Mouse (Mus musculus) forebrain, embryonic 10.5 days (tissue): Measurements from ENCODE around the gene Aldh3a2. TPM values are rescaled to one million over a fixed set of nuclear protein-coding genes. Genes with fewer than 3 reads are reported as not detected.

Experiments
- DNase-seq: peaks from one replicate; pipeline ENCODE4 v3.0.0-alpha.2; 2017; ENCODE audit warnings: low spot score; ENCODE audit errors: extremely low spot score
- H3K27ac ChIP-seq: fragments of 300-500 bp; sonication (generic); 2 replicates; pipeline ENCODE4 v1.5.1; 2016; ENCODE audit warnings: mild to moderate bottlenecking
- H3K27me3 ChIP-seq: fragments of 300-500 bp; sonication (generic); 2 replicates; pipeline ENCODE4 v1.6.1; 2016; ENCODE audit warnings: mild to moderate bottlenecking; ENCODE audit not compliant: poor library complexity, severe bottlenecking
- H3K36me3 ChIP-seq: fragments of 300-500 bp; sonication (generic); replicated peaks from 2 replicates; pipeline ENCODE4 v1.6.1; 2016; ENCODE audit warnings: mild to moderate bottlenecking, moderate library complexity
- H3K4me1 ChIP-seq: fragments of 300-500 bp; sonication (generic); 2 replicates; pipeline ENCODE4 v1.6.1; 2016
- H3K4me3 ChIP-seq: fragments of 300-500 bp; sonication (generic); 2 replicates; pipeline ENCODE4 v1.5.1; 2016; ENCODE audit warnings: mild to moderate bottlenecking, moderate library complexity
- H3K9me3 ChIP-seq: fragments of 300-500 bp; sonication (generic); 2 replicates; pipeline ENCODE4 v1.6.1; 2016; ENCODE audit warnings: mild to moderate bottlenecking, moderate library complexity
- WGBS: fragments of 180-500 bp; shearing (Covaris S2); methylation state at CpG from one replicate; pipeline ENCODE4 v1.1.7; 2016; 5-methylcytosine and 5-hydroxymethylcytosine counted together
- polyA plus RNA-seq: library from polyadenylated mRNA; unstranded; fragments of >200 nt; fragmentation: Nextera tagmentation; extraction: Ambion mirVana; gene quantifications from 2 replicates; pipeline ENCODE4 v1.2.1, GENCODE M21; 2016

The Aldh3a2 gene
- polyA plus RNA-seq, 1 experiment from 2014 or later: 19.4 TPM

- Histone ChIP-seq H3K36me3 (no peaks in the 10 kb centered on the region), H3K9me3 (no peaks in the 10 kb centered on the region), H3K4me3 (no peak overlapping the region), H3K4me1 (peaks cover 7% of the 10 kb centered on the region; the same call in 1 of the 2 replicates), H3K27ac (no peak overlapping the region), H3K27me3 (no peaks in the 10 kb centered on the region)
- WGBS: 85% methylated on average over 3 of the region's 3 CpGs
- DNase-seq: no peak
These were observed 27.2 kb upstream of the Aldh3a2 start for GRCm38 (mm10) chr11:61294431-61294830.

GRCm38 (mm10) chr11:61293251-61293650 is 26.0 kb upstream of the Aldh3a2 start:
- no peaks in the 10 kb centered on the region for H3K27me3 ChIP-seq
- H3K4me3 ChIP-seq: no peak overlapping the region
- H3K9me3 ChIP-seq: no peaks in the 10 kb centered on the region
- no peak overlapping the region for H3K27ac ChIP-seq
- H3K36me3 ChIP-seq: no peaks in the 10 kb centered on the region
- no peak for DNase-seq
- peaks cover 7% of the 10 kb centered on the region; the same call in 1 of the 2 replicates for H3K4me1 ChIP-seq
- 46% methylated on average over 2 of the region's 2 CpGs for WGBS

DNA sequence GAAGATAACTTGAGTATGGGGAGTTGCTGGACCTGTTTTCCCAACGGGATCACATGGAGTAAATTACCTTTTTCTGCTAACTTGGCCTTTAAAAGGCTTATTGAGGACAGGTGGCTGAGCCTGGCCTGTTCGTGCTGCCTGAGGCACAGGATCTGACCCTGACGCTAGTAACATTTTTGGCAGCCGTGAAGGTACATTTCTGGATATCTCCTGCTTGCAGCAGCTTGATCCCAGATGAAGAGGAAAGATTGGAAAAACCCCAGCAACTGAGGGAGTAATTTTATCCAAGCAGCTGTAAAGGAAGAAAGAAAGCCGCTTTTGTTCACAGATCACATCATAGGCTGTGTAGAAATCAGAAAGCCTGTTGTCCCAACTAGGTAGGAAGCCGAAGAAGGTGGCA is 17.1 kb upstream of the Aldh3a2 start:
- Histone ChIP-seq H3K9me3 (no peaks in the 10 kb centered on the region), H3K36me3 (no peaks in the 10 kb centered on the region), H3K4me1 (no peaks in the 10 kb centered on the region), H3K4me3 (no peak overlapping the region), H3K27ac (no peak overlapping the region; the same call in 1 of the 2 replicates), H3K27me3 (no peaks in the 10 kb centered on the region)
- no peak for DNase-seq
- 74% methylated on average over 6 of the region's 6 CpGs for WGBS

GRCm38 (mm10) chr11:61283414-61284049 is 16.3 kb upstream of the Aldh3a2 start:
- Histone ChIP-seq H3K9me3 (no peaks in the 10 kb centered on the region), H3K4me3 (no peak overlapping the region), H3K4me1 (no peaks in the 10 kb centered on the region), H3K36me3 (no peaks in the 10 kb centered on the region), H3K27ac (no peak overlapping the region), H3K27me3 (no peaks in the 10 kb centered on the region)
- 95% methylated on average over 10 of the region's 10 CpGs for WGBS
- no peak for DNase-seq

GRCm38 (mm10) chr11:61278445-61279077 is 11.3 kb upstream of the Aldh3a2 start:
- no peaks in the 10 kb centered on the region for H3K36me3 ChIP-seq
- no peaks in the 10 kb centered on the region for H3K9me3 ChIP-seq
- no peak for DNase-seq
- 86% methylated on average over 8 of the region's 8 CpGs for WGBS
- H3K27ac ChIP-seq: no peak overlapping the region
- no peaks in the 10 kb centered on the region for H3K27me3 ChIP-seq
- H3K4me1 ChIP-seq: no peaks in the 10 kb centered on the region
- no peak overlapping the region for H3K4me3 ChIP-seq

DNA sequence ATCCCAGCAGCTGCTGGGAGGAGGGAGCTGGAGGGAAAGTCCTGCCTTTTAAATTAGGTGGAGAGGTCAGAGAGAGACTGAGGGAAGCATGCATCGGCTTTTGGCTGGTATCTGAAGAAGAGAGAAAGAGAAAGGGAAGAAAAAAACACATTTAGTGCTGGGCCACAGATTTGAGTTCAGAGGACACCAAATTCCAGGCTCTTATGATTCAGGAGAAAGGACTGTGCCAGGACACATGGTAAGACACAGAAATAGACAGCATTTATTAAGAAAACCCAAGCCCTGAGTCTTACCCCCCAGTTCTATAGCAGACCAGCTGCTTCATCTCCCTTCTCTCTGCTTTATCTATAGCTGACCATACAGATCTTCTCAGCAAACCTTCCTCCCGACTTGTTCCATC is 10.7 kb upstream of the Aldh3a2 start:
- no peak overlapping the region for H3K4me3 ChIP-seq
- no peaks in the 10 kb centered on the region for H3K27me3 ChIP-seq
- no peak for DNase-seq
- H3K36me3 ChIP-seq: no peaks in the 10 kb centered on the region
- H3K4me1 ChIP-seq: no peaks in the 10 kb centered on the region
- WGBS: 89% methylated on average over 2 of the region's 2 CpGs
- H3K9me3 ChIP-seq: no peaks in the 10 kb centered on the region
- no peak overlapping the region for H3K27ac ChIP-seq

DNA sequence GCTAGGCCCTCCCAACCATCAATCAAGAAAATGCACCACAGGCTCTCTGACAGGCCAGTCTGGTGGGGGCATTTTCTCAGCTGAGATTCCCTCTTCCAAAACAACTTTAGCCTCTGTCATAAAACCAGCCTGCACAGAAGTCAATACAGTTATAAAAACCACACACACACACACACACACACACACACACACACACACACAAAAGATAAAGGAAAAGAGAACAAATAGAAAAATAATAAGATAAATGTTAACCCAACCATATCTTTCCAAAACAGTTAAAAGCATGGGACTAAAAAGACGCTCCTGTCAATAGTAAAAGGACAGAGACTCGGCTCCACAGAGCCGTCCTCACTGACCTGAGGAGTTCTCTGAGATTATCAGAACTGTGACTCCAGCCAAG is 9.2 kb upstream of the Aldh3a2 start:
- Histone ChIP-seq H3K36me3 (no peaks in the 10 kb centered on the region), H3K4me3 (no peak overlapping the region), H3K9me3 (no peaks in the 10 kb centered on the region), H3K27me3 (no peaks in the 10 kb centered on the region), H3K27ac (no peak overlapping the region), H3K4me1 (no peaks in the 10 kb centered on the region)
- DNase-seq: no peak
- WGBS: 85% methylated on average over 3 of the region's 3 CpGs

DNA sequence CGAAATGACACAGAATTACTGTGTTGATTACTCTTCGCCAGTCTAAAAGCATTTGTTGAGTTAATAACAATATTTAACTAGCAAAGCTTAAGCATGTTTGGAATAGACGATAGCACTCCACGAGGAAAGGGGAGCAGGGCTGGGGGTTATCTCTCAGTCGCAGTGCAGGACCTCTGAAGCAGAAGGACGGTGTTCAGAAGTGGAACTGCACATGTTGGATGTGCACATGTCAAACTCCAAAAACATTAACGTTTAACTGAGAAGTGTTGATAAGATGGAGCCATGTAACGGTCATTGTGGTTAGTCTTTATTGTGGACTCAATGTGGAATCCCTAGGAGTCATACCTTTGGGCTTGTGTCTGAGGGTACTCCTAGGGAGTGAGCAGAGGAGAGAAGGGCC is 7.8 kb upstream of the Aldh3a2 start:
- 87% methylated on average over 8 of the region's 8 CpGs for WGBS
- Histone ChIP-seq H3K9me3 (no peaks in the 10 kb centered on the region), H3K27me3 (no peaks in the 10 kb centered on the region), H3K4me1 (no peaks in the 10 kb centered on the region), H3K27ac (no peak overlapping the region), H3K4me3 (no peak overlapping the region), H3K36me3 (no peaks in the 10 kb centered on the region)
- DNase-seq: no peak

DNA sequence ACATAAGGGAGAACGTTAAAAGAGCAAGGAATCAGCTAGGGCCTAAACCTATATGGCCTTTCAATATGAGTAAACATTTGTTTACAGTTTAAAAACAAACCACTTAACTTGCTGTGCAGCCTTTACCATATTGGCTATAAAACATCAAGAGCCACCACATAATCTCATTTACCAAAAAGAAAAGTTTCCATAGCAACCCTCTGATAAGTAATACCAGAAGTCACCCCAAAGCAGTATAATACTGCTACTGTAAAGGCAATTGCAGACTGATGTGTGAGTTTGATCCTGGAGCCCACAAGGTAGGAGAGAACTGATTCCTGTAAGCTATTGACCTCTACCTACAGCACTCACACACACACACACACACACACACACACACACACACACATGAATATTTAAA is 7.2 kb upstream of the Aldh3a2 start:
- H3K27ac ChIP-seq: no peak overlapping the region
- H3K36me3 ChIP-seq: no peaks in the 10 kb centered on the region
- WGBS: 86% methylated on average over 1 of the region's 1 CpGs
- no peak for DNase-seq
- no peak overlapping the region for H3K4me3 ChIP-seq
- no peaks in the 10 kb centered on the region for H3K4me1 ChIP-seq
- no peaks in the 10 kb centered on the region for H3K9me3 ChIP-seq
- H3K27me3 ChIP-seq: 0 out of 2 replicates have a peak, but pooled peaks cover under 1% of the 10 kb centered on the region

- DNase-seq: no peak
- Histone ChIP-seq H3K4me1 (no peaks in the 10 kb centered on the region), H3K4me3 (no peak overlapping the region), H3K36me3 (no peaks in the 10 kb centered on the region), H3K27me3 (peaks cover 5% of the 10 kb centered on the region), H3K9me3 (no peaks in the 10 kb centered on the region), H3K27ac (no peak overlapping the region)
- 87% methylated on average over 2 of the region's 2 CpGs for WGBS
These were observed 6.7 kb upstream of the Aldh3a2 start for GRCm38 (mm10) chr11:61273928-61274327.

- DNase-seq: no peak
- H3K36me3 ChIP-seq: no peaks in the 10 kb centered on the region
- no peak overlapping the region for H3K27ac ChIP-seq
- peaks cover 7% of the 10 kb centered on the region; the same call in 1 of the 2 replicates for H3K4me1 ChIP-seq
- H3K4me3 ChIP-seq: no peak overlapping the region
- H3K27me3 ChIP-seq: peaks cover 19% of the 10 kb centered on the region
- H3K9me3 ChIP-seq: no peaks in the 10 kb centered on the region
These were observed 4.3 kb upstream of the Aldh3a2 start for GRCm38 (mm10) chr11:61271612-61272011.

DNA sequence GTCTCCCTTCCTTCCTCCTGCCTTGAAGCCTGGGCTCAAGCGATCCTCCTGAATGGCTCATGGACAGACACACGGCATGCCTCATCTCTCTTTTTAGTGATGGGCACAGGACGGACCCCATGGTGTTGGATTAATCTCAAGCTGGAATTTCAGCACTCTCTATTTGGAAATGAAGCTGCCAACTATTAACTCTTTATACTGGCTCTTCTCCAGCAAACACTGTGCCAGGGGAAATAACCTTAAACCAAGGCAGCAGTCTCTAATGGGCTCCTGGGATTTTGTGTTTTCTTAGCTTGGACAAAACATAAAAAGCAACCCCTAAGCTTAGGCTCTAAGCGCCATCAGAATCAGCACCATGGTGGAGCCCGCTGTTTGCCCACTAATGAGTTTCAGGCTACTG is 3.1 kb upstream of the Aldh3a2 start:
- Histone ChIP-seq H3K9me3 (no peaks in the 10 kb centered on the region), H3K36me3 (no peaks in the 10 kb centered on the region), H3K27me3 (peaks cover 19% of the 10 kb centered on the region), H3K4me1 (peaks cover 15% of the 10 kb centered on the region), H3K27ac (no peak overlapping the region), H3K4me3 (no peak overlapping the region)
- no peak for DNase-seq
- 82% methylated on average over 5 of the region's 5 CpGs for WGBS

- H3K27ac ChIP-seq: no peak overlapping the region
- no peak overlapping the region for H3K4me3 ChIP-seq
- 92% methylated on average over 6 of the region's 6 CpGs for WGBS
- no peaks in the 10 kb centered on the region for H3K9me3 ChIP-seq
- peaks cover 19% of the 10 kb centered on the region for H3K27me3 ChIP-seq
- no peak for DNase-seq
- peaks cover 15% of the 10 kb centered on the region for H3K4me1 ChIP-seq
- peaks cover 6% of the 10 kb centered on the region for H3K36me3 ChIP-seq
These were observed 1.5 kb upstream of the Aldh3a2 start for GRCm38 (mm10) chr11:61268626-61269349.
